Mouse (Mus musculus) 3134 (cell line): Measurements from ENCODE around the gene Lpgat1.

Experiments
- DNase-seq: peaks from one replicate; pipeline ENCODE4 v3.0.0-alpha.2; 2011; ENCODE audit warnings: low spot score; ENCODE audit not compliant: insufficient read length; ENCODE audit errors: extremely low read depth

Gene Lpgat1

DNA sequence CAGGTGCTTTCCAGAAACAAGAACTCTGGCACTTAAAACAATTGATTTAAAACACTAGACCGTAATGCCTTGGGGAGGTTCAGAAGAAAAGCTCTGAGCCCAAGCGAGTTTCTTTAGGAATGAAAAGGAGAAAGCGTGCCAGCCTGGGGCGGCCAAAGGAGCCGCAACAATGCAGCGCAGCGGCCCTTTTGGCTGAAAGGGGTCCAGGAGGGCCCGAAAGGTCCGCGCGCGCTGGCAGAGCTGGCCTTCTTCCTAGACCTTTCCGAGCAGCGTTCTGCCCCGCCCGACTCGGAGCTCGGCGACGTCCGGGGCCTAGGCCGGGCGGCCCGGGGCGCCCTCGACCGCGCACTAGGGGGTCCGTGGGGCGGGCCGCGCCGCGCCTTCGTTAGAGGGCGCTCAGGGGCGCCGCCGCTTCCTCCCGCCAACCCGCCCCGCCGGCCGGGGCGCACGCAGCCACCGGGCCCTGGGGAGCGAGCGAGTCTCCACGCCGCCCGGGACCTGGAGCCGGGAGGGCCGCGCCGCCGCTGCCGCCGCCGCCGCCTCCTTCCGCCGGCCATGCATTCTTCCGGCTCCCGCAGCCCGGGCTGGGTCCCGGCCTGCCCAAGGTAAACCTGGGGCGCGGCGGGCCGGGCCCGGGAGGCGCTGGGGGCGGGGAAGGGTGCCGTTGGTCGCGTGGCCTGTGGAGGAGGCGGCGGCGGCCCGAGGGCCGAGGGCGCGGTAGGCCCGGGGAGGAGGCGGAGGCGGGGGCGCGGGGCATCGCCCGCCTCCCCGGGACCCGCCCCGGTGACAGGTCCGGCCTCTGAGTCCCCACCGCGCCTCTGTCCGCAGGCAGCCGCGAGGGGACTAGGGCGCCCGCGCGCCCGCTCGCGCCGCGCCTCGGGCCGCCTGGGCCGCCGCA lies at the start of gene Lpgat1:
Gene Lpgat1, plus strand, starts transcription at position 234 of the 898 bp plus-strand sequence.
- peak; percentile 86 for DNase-seq

DNA sequence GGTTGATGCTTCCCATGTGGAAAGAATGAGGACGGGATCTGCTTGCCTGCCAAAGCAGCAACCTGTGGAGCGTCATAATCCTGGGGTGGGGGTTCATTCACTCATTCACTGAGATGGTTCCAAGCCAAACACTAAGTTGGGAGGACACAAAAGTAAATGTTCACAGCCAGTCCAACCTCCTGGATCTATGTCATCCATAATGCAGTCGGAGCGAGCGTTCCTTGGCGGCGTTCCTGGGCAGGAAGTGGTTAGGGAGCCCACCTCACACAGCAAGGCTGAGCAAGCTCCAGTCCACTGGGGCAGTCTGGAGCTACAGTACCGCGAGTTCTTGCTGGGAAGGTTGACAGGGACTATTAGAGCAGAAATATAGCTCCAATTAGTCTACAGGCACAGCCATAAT lies 49.6 kb upstream of the Lpgat1 start:
- DNase-seq, result no peak

DNA sequence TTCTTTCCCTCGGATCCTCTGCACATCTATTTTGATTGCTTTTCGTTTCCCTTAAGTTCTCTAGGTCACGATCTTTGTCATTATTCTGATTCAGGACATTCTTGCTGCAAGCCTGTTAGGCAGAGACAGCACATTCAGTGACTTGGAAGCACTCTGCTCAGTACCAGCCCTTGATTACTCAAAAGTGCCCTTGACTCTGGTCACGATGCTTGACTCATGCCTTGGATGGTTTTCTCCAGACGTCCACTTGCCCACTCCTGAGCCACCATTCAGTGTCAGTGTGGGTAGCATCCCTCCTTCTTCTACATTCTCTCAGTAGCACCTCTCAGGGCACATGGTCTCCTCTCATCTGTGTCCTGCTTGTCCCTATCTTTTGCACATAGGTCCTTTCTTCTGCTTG lies 43.6 kb upstream of the Lpgat1 start:
- DNase-seq, result no peak

DNA sequence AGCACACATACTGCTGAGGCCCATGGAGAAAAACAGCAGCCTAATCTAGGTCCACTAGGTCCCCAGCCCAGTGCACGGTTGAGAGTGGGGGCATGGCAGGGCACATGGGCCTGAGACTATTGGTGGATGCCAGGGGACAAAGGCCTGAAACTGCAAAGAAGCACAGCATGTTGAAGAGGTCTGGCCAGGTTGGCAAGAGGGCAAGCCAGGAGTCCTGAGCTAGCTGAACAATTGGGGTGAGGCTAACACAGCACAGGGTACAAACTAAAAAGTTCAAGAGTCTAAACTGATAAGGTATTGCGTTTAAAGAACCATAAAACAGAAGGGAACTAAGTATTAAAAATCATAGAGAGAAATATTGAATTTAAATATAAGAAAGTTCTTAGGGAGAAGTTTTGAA lies 36.0 kb upstream of the Lpgat1 start:
- DNase-seq, result no peak

DNA sequence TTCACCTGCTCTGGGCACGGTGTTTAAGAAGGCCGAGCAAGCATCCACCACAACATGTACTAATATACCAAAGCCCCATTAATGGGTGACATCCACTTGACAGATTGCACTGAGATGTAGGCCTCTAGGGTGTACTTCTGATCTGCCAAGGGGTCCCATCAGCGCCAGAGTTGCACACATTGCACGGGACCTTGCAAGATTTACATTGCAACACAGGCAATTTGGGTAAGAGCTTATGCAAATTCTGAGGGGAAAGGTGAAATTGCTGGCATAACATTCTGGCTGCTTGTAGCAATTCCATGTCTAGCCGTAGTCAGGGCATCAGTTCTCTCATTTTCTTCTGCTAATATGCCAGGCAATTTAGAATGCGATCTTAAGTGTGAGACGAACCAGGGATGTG lies 30.1 kb upstream of the Lpgat1 start:
- DNase-seq, result no peak

DNA sequence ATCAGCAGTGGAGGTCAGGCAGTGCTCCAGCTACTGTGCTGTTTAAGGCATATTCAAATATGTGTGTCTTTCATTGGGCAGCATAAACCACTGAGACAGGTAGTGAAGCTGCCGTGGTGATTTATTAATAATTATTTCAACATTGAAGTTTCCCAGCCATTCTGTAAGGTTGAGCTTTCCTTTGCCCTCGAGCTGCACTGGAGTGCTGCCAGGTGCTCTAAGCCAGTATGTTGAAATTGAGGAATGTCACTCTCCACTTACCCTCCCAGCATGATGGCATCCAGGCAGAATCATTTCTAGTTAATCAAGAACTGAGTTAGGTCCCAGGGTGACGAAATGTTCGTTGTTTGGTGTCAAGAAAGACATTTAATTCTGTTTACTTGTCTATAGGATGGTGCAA lies 24.4 kb upstream of the Lpgat1 start:
- DNase-seq, result no peak

DNA sequence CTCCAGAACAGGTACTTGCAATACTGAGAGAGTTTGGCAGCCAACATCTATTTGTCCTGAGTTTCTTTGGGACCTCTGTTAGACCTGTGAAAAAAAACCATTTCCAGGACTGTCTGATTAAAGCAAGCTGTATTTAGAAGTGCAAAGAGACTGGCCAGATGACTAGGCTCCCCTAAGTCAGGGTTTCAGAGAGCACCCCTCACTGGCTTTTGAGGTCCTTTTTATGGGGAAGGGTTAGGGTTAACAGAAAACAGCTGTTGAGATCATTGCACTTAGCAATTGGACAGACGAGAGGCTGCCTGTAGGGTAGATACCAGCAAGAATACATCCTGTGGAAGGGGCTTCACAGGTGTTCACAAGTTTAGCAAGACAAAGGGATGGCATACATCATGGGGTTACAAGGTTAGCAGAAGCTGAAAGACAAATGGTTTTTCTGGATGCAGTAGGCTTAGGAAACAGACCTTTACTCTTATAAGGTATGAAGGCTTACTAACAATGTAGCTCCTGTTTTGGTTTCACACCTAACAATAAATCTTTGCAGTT lies 19.3 kb upstream of the Lpgat1 start:
- DNase-seq, result no peak

DNA sequence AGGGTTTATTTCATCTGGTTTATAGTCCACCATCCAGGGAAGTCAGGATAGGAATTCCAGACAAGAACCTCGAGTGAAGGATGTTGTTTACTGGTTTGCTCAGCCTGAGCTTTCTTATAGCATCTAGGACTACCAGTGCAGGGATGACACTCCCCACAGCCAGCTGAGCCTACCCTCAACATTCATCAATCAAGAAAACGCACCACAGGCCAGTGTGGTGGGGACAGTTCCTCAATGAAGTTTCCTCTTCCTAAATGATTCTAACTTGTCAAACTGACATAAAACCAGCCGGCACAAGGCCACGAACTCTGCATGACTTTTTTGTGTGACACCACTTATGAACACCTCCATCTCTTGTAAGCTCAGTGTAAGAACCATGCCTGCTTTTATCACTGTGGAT lies 13.1 kb upstream of the Lpgat1 start:
- DNase-seq, result no peak

DNA sequence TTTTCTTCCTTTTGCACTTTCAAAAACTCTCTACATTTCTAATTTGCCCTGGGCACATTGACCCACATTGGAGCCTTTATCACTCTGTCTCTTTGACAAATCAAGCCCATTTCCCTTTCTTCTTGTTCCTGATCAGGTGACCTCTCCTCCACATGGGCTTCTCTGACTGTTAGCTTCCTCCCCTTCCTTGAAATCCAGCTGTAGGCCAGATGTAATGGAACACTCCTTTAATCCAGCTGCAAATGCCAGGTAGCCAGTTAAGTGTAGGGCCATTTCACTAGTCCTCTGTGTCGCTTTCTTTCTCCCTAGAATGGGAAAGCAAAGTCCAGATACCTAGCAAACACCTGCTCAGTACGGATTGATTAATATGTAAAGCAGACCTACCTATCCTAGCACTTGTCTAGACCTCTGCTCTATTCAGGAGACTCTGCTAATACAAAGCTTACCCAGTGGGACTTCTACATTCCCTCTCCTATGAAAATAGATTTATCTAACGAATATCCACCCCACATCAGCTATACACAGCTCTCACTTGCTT lies 11.0 kb upstream of the Lpgat1 start:
- DNase-seq, result no peak

DNA sequence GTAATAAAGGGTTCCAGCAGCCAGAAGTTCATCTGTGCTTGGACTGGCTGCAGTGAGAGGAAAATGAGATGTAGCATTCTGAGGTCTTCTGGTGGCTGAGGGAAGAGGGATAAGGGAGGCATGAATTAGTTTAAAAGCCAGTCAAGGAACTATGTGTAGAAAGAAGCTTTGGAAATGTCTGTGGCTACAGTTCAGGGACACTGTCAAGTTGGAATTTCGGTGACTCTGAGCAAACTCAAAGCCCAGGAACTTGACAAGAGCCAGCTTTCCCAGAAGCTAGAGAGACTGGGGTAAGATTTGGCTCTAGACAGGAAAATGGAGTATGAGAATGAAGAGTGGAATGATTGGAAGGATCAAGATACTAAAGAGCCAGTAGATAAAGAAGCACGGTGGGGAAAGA lies 7.8 kb upstream of the Lpgat1 start:
- DNase-seq, result no peak

DNA sequence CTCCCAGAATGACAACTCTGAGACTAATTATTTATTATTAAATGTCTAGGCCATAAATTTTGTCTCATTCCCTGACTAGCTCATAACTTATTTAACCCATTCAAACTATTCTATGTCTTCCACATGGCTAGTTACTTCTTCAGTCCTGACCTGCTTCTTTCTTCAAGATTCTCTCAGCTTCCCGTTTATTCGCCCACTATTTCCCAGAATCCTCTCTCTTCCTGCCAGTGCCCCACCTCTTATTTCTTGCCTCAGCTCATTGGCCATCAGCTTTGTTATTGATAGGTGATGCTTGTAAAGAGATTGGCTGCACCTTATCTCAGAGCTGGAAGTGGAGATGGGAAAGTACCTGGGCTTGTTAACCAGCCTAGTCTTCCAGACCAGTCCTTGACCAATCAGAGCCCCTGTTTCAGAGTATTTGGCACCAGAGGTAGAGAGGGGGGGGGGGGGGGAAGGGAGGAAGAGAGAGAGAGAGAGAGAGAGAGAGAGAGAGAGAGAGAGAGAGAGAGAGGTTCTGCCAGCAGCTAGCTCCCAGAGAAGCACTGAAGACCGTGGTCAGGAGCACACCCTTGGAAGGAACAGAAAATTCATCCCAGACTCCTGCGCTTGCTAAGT lies 5.3 kb upstream of the Lpgat1 start:
- peak; percentile 58 for DNase-seq

DNA sequence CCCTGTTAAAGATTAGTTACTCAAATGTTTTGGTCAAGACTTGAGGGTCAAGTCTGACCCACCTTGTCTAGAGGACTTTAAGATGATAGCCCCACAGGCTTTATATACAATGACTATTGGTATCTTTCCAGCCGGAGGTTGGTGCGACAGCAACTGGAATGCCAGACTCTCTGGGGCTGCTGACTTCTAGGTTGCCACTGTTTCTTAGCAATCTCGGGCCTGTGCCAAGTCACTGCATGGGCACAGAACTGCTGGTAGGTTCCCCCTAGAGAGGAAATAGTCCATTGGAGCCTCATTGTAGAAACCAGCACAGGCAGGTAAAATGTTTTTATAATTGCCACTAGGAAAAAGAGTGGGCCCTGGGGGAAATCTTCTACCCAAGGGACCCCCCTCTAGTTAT lies 3.8 kb upstream of the Lpgat1 start:
- no peak for DNase-seq

DNA sequence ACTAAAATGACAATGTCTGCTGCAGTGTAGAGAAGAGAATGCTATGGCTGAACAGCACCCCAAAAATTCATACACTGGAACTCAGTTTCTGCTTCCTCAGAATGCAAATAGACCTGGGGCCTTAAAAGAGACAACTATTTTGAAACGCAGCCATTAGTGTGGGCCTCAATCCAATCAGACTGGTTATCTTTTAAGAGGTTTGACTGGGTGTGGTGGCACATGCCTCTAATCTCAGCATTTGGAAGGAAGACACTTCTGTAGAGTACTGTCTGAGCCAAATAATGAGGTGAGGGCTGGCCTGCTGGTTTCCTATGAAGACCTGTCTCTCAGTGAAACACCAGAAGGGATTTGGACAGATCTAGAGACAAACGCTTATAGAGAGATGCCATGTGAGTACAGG lies 2.5 kb upstream of the Lpgat1 start:
- no peak for DNase-seq

DNA sequence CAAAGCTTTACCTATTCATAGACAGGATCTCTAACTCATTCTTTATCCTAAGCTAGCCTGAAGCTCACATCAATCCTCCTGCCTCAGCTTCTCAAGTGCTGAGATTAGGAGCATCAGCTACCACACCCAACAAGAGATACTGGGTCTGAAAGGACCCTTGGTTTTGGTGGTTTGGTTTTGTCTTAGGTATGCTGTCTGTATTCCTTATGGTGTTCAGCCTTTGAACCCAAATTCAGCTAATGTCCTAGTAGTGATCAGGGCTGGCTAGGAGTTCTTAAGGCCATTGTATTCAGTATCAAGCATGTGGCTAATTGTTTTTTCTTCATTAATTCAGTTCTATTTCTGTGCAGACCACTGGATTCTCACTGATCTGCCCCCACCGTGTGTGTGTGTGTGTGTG lies 493 bp upstream of the Lpgat1 start:
- peak; percentile 43 for DNase-seq

DNA sequence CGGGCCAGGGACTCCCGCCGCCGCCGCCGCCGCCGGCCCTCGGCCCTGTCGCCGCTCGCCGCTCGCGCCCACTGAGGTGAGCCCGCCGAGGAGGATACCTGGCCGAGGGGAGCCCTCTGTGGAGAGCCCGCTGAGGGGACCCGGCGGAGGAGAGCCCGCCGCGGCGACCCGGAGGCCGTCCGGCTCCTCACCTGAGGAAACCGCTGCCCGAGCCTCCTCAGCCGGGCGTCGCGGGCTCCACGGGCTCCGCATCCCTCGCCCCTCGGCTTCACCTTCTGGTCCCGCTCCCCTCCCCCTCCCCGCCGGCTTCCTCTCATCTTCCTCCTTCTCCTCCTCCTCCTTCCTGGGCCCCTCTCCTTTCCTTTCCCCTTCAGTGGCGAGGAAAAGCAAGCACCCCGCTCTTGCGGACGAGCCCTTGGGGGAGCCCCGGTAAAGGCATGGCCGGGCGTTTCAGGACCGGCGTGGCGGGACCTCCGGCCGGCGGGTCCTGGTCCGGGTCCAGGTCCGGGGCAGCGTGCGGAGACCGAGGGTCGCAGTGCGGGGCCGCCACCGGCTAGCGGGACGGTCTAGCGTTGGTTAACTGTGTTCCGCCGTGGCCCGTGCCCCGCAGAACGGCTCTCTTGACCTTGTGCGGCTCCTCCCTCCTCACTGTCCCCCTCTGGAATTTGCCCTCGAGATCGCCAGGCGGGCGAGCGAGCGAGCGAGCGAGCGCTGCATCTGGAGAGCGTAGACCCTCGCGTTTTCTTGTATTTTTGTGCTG lies 1.1 kb downstream of the Lpgat1 start:
- DNase-seq, result peak; percentile 75

DNA sequence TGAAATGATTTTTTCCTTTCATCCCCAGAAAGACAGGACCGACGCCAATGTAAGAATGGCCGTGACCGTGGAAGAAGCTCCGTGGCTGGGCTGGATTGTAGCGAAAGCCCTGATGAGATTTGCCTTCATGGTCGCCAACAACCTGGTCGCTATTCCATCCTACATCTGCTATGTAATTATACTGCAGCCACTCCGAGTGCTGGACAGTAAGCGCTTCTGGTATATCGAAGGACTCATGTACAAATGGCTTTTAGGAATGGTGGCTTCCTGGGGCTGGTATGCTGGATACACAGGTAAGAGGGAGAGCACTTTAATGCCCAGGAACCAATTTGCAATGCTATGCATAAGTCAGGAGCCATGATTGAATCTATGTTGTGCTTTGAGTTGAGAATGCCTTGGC lies 1.7 kb downstream of the Lpgat1 start:
- DNase-seq, result no peak

DNA sequence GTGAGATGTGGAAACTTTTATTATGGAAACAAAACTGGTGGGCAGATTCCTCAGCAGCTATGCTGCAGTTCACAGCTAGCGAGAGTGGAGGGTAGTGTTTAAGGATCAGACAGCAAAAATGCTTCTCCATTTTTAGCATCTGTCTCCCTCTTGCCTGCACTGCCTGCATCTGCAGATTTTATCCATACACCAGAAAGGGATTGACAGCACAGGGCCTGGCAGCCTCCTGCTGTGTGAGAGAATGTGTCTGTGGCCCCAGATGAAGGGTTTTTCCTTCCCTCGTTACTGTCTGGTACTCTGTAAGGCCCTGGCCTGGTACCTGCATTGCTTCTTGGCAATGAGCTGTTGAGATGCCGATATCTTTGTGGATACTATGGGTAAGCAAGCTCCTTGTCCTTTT lies 2.8 kb downstream of the Lpgat1 start:
- no peak for DNase-seq

DNA sequence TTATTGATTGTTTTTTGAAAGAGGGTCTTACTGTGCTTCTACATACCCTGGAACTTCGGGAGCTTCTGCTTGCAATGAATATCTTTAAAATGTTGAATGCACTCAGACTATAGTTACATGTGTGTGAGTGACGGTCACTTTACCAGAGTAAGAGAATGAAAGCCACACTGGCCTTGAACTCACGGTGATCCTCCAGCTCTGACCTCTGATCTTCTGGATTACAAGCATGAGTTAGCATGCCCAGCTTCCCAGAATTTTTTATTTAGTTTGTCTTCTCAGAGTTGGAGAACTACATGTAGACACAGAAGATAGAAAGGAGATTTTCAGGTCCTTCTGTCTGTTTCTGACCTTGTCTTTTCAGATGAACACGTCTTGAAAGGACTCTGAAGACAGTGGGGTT lies 5.1 kb downstream of the Lpgat1 start:
- no peak for DNase-seq

DNA sequence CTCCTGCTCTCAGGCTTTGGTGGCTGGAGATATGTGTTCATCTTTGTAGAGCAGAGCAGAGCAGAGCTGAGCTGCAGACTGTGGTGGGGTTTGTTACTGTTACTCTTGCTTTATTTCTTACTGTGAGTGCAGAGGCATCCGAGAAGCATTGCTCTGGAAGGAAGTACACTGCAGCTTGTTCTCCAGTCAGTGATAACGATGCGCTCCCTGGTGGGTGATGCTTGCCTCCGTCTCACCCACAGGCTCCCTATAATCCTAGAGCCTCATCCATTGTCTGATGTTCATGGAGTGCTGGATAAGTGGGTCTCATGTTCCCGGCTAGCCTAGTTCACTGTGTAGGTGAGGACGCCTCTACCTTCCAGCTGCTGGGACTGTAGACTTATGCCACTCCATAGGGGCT lies 6.0 kb downstream of the Lpgat1 start:
- no peak for DNase-seq

DNA sequence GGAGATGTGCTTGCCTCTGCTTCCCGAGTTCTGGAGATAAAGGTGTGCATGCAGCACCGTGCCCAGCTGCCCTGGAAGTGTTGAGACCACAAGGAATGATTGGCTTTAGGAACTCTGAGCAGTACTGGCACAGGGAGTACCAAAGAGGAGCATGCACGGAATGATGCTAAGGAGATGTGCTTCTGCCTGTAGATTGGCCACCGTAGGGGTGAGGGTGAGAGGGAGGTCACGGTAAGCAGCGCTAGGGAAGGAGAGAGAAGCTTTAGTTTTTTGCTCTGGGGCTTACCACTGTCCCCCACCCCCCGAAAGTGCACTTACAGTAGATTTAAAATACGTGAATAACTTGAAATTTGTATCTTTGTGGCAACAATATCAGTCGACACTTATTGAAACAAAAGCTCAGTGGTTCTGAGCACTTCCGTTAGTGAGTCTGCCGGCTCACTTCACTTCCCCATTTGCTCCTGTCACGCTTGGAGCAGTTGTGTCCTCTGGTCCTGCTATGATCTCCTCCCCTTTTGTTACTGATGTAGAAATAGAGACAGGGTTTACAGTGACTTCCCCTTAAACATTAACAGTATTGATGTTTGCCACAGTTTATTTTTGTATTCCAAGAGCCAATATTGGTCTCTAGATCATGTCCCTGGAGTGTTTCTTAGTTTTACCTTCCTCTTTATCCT lies 6.9 kb downstream of the Lpgat1 start:
- DNase-seq, result no peak

DNA sequence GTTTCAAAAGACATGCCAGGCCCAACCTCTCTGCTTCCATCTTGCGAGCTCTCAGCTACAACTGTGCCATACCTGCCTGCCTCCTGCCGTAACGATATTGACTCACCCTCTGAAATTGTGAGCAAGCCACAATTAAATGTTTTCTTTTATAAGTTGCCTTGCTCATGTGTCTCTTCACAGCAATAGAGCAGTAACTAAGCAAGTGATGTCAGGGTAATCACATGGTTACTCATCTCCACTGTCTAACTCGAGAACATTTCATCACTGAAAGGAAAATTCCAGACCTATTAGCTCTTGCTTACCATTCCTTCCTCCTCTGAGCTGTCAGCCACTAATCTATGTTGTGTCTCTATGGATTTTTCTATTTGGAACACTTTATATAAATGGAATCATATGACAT lies 15.0 kb downstream of the Lpgat1 start:
- DNase-seq, result no peak
